Mouse (Mus musculus) cortical plate, adult 2 months (tissue): ENCODE results near the gene Bcorl1.

ENCODE experiments used
- CTCF ChIP-seq: fragments of 200-500 bp; IDR thresholded peaks from 2 replicates; pipeline ENCODE4 v1.5.1; 2011; ENCODE audit warnings: mild to moderate bottlenecking, control low read depth, low read length; ENCODE audit not compliant: insufficient read depth; ENCODE audit errors: extremely low read depth
- POLR2A ChIP-seq: fragments of 200-500 bp; IDR thresholded peaks from 2 replicates; pipeline ENCODE4 v1.6.1; 2011; ENCODE audit warnings: mild to moderate bottlenecking, low read length, control low read depth; ENCODE audit not compliant: insufficient read depth; ENCODE audit errors: extremely low read depth

DNA sequence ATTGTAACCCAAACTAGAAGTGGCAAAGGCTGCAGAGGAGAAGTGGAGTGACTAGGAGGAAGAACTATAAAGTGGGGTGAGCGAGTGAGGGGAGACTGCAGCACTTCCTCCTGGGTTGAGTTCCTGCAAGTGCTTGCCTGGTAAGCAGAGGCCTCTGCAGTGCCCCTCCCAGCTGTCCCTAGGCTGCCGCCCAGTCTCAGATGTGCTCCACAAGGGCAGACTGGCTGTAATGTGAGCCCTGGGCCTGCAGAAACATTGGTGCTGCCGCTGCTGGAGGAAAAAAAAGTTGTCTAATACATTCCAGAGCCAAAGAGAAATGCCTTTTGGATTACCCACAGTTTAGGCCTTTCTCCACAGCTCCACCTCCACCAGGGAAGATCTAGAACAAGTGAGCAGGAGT, 64.0 kb downstream of the Bcorl1 start:
- TF ChIP-seq CTCF (no peak), POLR2A (no peak)
